In genomic region chr5:28466351-28466750, GRCm38 (mm10) we compare ENCODE assay signal across 10 mouse cellular contexts. TPM values are rescaled to one million over a fixed set of nuclear protein-coding genes. Genes with fewer than 3 reads are reported as not detected.
DNase-seq lines count a peak whose midpoint lies in the region; ATAC-seq and TF ChIP-seq lines count a peak whose summit lies in the region.
"Had no signal": no experiment of that assay in that cellular context is flagged by ENCODE, and none has a peak within 500 bp of the region (broad histone marks: within the 10 kb centered on the region; RNA-seq: fewer than 3 reads in every experiment).

No protein-coding gene starts in this region.

- peak overlapping the region; percentile 52 for H3K4me3 ChIP-seq in heart, embryonic 15.5 days
- H3K4me3 ChIP-seq in ES-Bruce4 (ENCODE audit: low read depth, low read length) = peak overlapping the region; percentile 1
- H3K4me3 ChIP-seq in forebrain, embryonic 15.5 days = peak overlapping the region; percentile 52
- H3K4me3 ChIP-seq in limb, embryonic 15.5 days = peak overlapping the region; percentile 26

- WGBS in heart, embryonic 15.5 days = 2% methylated on average over 15 of the region's 15 CpGs
- 2% methylated on average over 15 of the region's 15 CpGs for WGBS in forebrain, embryonic 15.5 days
- 1% methylated on average over 15 of the region's 15 CpGs for WGBS in limb, embryonic 15.5 days

- peaks cover 98% of the 10 kb centered on the region for H3K27me3 ChIP-seq in heart, embryonic 15.5 days
- peaks cover 41% of the 10 kb centered on the region for H3K27me3 ChIP-seq in ES-Bruce4 (ENCODE audit: control insufficient read depth, insufficient read depth, low read length, poor library complexity, severe bottlenecking)
- H3K27me3 ChIP-seq in forebrain, embryonic 15.5 days = peaks cover 88% of the 10 kb centered on the region
- H3K27me3 ChIP-seq in limb, embryonic 15.5 days = peaks cover 98% of the 10 kb centered on the region

- no peak overlapping the region for H3K27ac ChIP-seq in heart, embryonic 15.5 days
- no peak overlapping the region for H3K27ac ChIP-seq in ES-Bruce4 (ENCODE audit: insufficient read depth, low read length)
- peak overlapping the region; percentile 78 for H3K27ac ChIP-seq in forebrain, embryonic 15.5 days (replicated peaks)
- H3K27ac ChIP-seq in limb, embryonic 15.5 days = no peak overlapping the region

- no peak for TF ChIP-seq EP300 in ES-Bruce4 (IDR thresholded peaks at IDR 0.05; ENCODE audit: insufficient read depth, low read depth, low read length)

- H3K36me3 ChIP-seq in heart, embryonic 15.5 days = no peaks in the 10 kb centered on the region
- H3K36me3 ChIP-seq in ES-Bruce4 (ENCODE audit: control insufficient read depth, insufficient read depth, low read length, poor library complexity, severe bottlenecking) = no peaks in the 10 kb centered on the region
- H3K36me3 ChIP-seq in forebrain, embryonic 15.5 days = no peaks in the 10 kb centered on the region
- H3K36me3 ChIP-seq in limb, embryonic 15.5 days = no peaks in the 10 kb centered on the region

- DNase-seq in heart, postnatal 4 days = no peak
- no peak for DNase-seq in spleen, adult 18-20 months
- no peak for DNase-seq in kidney, adult 9 months
- no peak for DNase-seq in spleen, postnatal 36 days (ENCODE audit: low spot score in 2 of 2)

- no peak overlapping the region for H3K9ac ChIP-seq in heart, embryonic 15.5 days
- H3K9ac ChIP-seq in ES-Bruce4 (ENCODE audit: low read depth, poor library complexity, severe bottlenecking) = no peak overlapping the region
- H3K9ac ChIP-seq in forebrain, embryonic 15.5 days (replicated peaks) = peak overlapping the region; percentile 51
- no peak overlapping the region for H3K9ac ChIP-seq in limb, embryonic 15.5 days

- no peak for ATAC-seq in heart, embryonic 15.5 days (replicated peaks; ENCODE audit: insufficient number of reproducible peaks, insufficient read depth, low FRiP score, low read depth)
- no peak for ATAC-seq in forebrain, embryonic 15.5 days (replicated peaks)
- ATAC-seq in limb, embryonic 15.5 days (ENCODE audit: insufficient number of reproducible peaks, low FRiP score, low TSS enrichment, low read depth) = no peak

- H3K9me3 ChIP-seq in heart, embryonic 15.5 days (replicated peaks) = no peaks in the 10 kb centered on the region
- no peaks in the 10 kb centered on the region for H3K9me3 ChIP-seq in ES-Bruce4 (replicated peaks; ENCODE audit: control insufficient read depth, insufficient read depth, low read length, poor library complexity, severe bottlenecking)
- H3K9me3 ChIP-seq in forebrain, embryonic 15.5 days = no peaks in the 10 kb centered on the region
- H3K9me3 ChIP-seq in limb, embryonic 15.5 days = no peaks in the 10 kb centered on the region

- no peak for TF ChIP-seq POLR2A in ES-Bruce4 (IDR thresholded peaks at IDR 0.05; ENCODE audit: insufficient read depth, low read length)

- H3K4me1 ChIP-seq in heart, embryonic 15.5 days (replicated peaks) = peaks cover 30% of the 10 kb centered on the region
- H3K4me1 ChIP-seq in ES-Bruce4 (ENCODE audit: control insufficient read depth, insufficient read depth, low read length) = no peaks in the 10 kb centered on the region
- peaks cover 40% of the 10 kb centered on the region for H3K4me1 ChIP-seq in forebrain, embryonic 15.5 days
- peaks cover 29% of the 10 kb centered on the region for H3K4me1 ChIP-seq in limb, embryonic 15.5 days

- peak overlapping the region; percentile 57 for H3K4me2 ChIP-seq in heart, embryonic 15.5 days
- H3K4me2 ChIP-seq in forebrain, embryonic 15.5 days (replicated peaks) = peak overlapping the region; percentile 89
- peak overlapping the region; percentile 45 for H3K4me2 ChIP-seq in limb, embryonic 15.5 days

- no peak for TF ChIP-seq CTCF in ES-Bruce4 (IDR thresholded peaks at IDR 0.05; ENCODE audit: low read depth, low read length)

RNA-seq across cellular contexts. Expression of gene Shh, which starts 0.7 kb away (rescaled TPM):
- polyA plus RNA-seq in heart, embryonic 15.5 days (2015; fragmentation: Nextera tagmentation; extraction: Ambion mirVana) = 0.34 and 0.71 TPM in 2 replicates
- not detected for total RNA-seq in heart, postnatal 4 days (2021)
- polyA plus RNA-seq in ES-Bruce4 (2011; ENCODE audit: insufficient read depth, insufficient read length, low read depth, missing spikeins) = not detected in 2 replicates
- polyA plus RNA-seq in forebrain, embryonic 15.5 days (2015; fragmentation: Nextera tagmentation; extraction: Ambion mirVana) = 0.49 and 0.81 TPM in 2 replicates
- polyA plus RNA-seq in limb, embryonic 15.5 days (2015; fragmentation: Nextera tagmentation; extraction: Ambion mirVana) = 0.20 TPM in 1 of 2 replicates, not detected in the other
- total RNA-seq: gastrocnemius, postnatal 4 days; megakaryocyte progenitor cell, adult 5-6 weeks had no signal

Comparison
In these comparisons a context has a peak if more than half of its experiments do, and no peak if none do; other contexts are left out.
1. H3K4me3 ChIP-seq: peak in every context shown above with its lines; median percentile 52 in heart, embryonic 15.5 days; 52 in forebrain, embryonic 15.5 days; 26 in limb, embryonic 15.5 days; 1 in ES-Bruce4.